Mouse (Mus musculus) midbrain, embryonic 11.5 days (tissue): ENCODE data around the gene Wdtc1. TPM values are rescaled to one million over a fixed set of nuclear protein-coding genes. Genes with fewer than 3 reads are reported as not detected.

Source experiments
- ATAC-seq: fragments of 200-750 bp; cut with Nextera tagmentation; 2 replicates; pipeline ENCODE4 v1.8.0; 2017; ENCODE audit warnings: moderate TSS enrichment, moderate library complexity; ENCODE audit not compliant: low FRiP score
- DNase-seq: peaks from one replicate; pipeline ENCODE4 v3.0.0; 2015; ENCODE audit warnings: low spot score; ENCODE audit errors: missing footprints
- H3K27ac ChIP-seq: fragments of 300-500 bp; sonication (generic); 2 replicates; pipeline ENCODE4 v1.5.1; 2014; ENCODE audit warnings: low read depth, low read length
- H3K27me3 ChIP-seq: fragments of 300-500 bp; sonication (generic); 2 replicates; pipeline ENCODE4 v1.6.1; 2014; ENCODE audit warnings: mild to moderate bottlenecking, low read length, moderate library complexity, mixed read lengths; ENCODE audit not compliant: control insufficient read depth, insufficient read depth
- H3K36me3 ChIP-seq: fragments of 300-500 bp; sonication (generic); 2 replicates; pipeline ENCODE4 v1.6.1; 2014; ENCODE audit warnings: mild to moderate bottlenecking, low read length, moderate library complexity, mixed read lengths; ENCODE audit not compliant: control insufficient read depth, insufficient read depth
- H3K4me1 ChIP-seq: fragments of 300-500 bp; sonication (generic); 2 replicates; pipeline ENCODE4 v1.6.1; 2014; ENCODE audit warnings: low read length; ENCODE audit not compliant: control insufficient read depth, insufficient read depth
- H3K4me2 ChIP-seq: fragments of 300-500 bp; sonication (generic); 2 replicates; pipeline ENCODE4 v1.6.1; 2014; ENCODE audit warnings: mild to moderate bottlenecking, moderate library complexity
- H3K4me3 ChIP-seq: fragments of 300-500 bp; sonication (generic); 2 replicates; pipeline ENCODE4 v1.5.1; 2014; ENCODE audit warnings: low read depth, low read length
- H3K9ac ChIP-seq: fragments of 300-500 bp; sonication (generic); 2 replicates; pipeline ENCODE4 v1.6.1; 2014; ENCODE audit warnings: low read length
- H3K9me3 ChIP-seq: fragments of 300-500 bp; sonication (generic); 2 replicates; pipeline ENCODE4 v1.6.1; 2016; ENCODE audit warnings: low read length; ENCODE audit not compliant: control insufficient read depth
- WGBS: fragments of 180-500 bp; shearing (Covaris S2); extraction: QIAGEN DNeasy Blood & Tissue Kit; methylation state at CpG from one replicate; pipeline ENCODE4 v1.1.7; 2014; 5-methylcytosine and 5-hydroxymethylcytosine counted together
- polyA plus RNA-seq: library from polyadenylated mRNA; unstranded; fragments of >200 nt; fragmentation: Nextera tagmentation; extraction: Ambion mirVana; gene quantifications from 2 replicates; pipeline ENCODE4 v1.2.1, GENCODE M21; 2014

The Wdtc1 gene
- polyA plus RNA-seq, 1 experiment from 2014 or later = 22.2 TPM

DNA sequence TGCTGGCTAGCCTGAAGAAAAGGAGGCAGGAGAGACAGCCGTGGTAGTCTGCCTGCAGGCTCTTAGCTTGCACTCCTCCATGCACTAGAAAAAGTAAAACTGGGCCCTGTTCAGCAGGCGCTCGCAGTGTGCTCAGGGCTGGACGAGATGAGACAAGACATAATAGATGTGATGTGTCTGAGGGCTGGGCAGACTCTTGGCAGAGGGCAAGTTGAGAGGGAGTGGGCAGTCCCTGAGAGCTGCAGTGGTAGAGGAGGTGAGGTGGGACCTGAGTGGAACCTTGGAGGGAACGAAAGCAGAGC lies 25.7 kb upstream of the Wdtc1 start:
- H3K4me1 ChIP-seq = peaks cover 24% of the 10 kb centered on the region
- no peaks in the 10 kb centered on the region for H3K36me3 ChIP-seq
- 35% methylated on average over 5 of the region's 5 CpGs for WGBS
- no peaks in the 10 kb centered on the region for H3K27me3 ChIP-seq
- ATAC-seq (no peak), DNase-seq (no peak)
- no peak overlapping the region for H3K4me3 ChIP-seq
- H3K27ac ChIP-seq = peak overlapping the region; percentile 20
- peak overlapping the region; percentile 18 for H3K9ac ChIP-seq
- H3K9me3 ChIP-seq = no peaks in the 10 kb centered on the region
- no peak overlapping the region for H3K4me2 ChIP-seq

DNA sequence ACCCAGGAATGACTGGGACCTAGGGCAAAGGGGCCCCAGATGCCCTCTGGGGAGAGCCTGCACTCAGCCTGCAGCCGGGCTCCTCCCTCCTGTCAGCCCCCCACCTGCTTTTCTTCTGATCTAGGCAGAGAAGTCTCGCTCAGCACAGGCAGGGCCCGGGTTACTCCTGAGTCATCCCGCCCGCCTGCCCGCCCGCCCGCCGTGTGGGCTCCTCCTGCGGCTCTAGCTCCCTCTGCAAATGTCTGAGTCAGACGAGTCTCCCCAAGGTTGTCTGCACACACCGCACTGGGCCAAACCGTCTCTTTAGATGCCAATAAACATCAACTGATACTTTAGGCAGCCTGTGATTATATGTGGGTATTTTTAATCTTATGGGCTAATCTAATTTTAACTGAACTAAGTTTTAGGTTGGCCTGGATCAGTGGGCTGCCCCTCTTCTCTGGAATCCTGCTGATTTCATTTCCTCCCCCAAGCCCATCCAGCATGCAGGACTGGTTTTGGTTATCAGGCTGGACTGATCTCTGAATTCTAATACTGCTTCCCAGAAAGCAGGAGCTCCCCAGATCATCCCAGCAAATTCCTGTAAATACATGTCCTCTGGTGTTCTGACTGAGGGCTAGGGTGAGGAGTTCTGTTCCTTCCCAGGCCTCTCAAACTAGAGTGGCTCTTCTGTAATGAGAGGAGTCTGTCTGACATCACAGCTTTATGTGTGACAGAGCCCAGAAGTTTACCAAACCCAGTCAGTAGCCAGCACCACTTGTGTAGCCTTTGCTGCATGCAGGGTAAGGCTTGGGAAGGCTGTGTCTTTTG lies 25.2 kb upstream of the Wdtc1 start:
- peak overlapping the region; percentile 27; the same call in 1 of the 2 replicates for H3K9ac ChIP-seq
- ATAC-seq (no peak; the same call in 1 of the 2 replicates), DNase-seq (peak; percentile 87)
- H3K4me3 ChIP-seq = no peak overlapping the region
- H3K9me3 ChIP-seq = no peaks in the 10 kb centered on the region
- peak overlapping the region; percentile 20 for H3K27ac ChIP-seq
- no peaks in the 10 kb centered on the region for H3K27me3 ChIP-seq
- 8% methylated on average over 13 of the region's 13 CpGs for WGBS
- no peak overlapping the region for H3K4me2 ChIP-seq
- no peaks in the 10 kb centered on the region for H3K36me3 ChIP-seq
- H3K4me1 ChIP-seq = peaks cover 28% of the 10 kb centered on the region

DNA sequence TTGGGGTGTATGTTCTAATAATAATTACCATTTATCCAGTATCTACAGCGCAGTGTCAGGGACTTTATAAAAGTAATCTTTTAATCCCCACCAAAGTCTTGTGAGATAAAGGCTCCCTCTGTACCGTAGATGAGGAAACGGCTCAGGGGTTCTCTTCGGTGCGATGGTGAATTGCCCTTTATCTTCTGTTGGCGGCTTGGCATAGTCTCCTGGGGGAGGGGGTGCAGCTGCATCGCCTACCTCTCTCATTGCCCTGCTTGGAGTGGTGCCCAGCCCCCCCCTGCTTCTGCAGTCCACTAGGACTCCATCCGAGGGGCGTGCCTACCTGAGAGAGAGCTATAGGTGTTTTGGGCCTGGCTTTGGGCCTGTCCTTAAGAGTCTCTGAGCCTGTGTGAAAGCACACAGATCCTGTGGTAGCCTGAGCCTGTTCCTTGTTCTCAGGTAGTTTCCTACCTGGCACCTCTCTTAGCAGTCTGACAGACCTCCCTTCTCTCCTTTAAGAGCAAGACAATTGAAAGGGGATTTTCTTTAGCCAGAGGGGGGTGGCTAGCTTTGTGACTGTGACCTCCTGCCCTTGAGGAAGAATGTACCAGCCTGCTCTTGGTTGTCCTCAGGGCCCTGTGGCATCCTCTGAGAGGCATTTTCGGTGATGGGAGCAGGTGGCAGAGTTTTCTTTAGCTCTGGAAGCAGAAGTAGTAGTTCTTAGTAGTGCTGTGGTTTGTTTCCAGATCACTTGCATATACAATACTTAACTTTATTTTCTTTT lies 22.7 kb upstream of the Wdtc1 start:
- ATAC-seq (no peak), DNase-seq (peak; percentile 83)
- no peak overlapping the region for H3K9ac ChIP-seq
- H3K9me3 ChIP-seq = no peaks in the 10 kb centered on the region
- WGBS = 61% methylated on average over 10 of the region's 10 CpGs
- peaks cover 45% of the 10 kb centered on the region for H3K4me1 ChIP-seq
- no peak overlapping the region for H3K4me3 ChIP-seq
- no peaks in the 10 kb centered on the region for H3K36me3 ChIP-seq
- H3K4me2 ChIP-seq = no peak overlapping the region
- H3K27me3 ChIP-seq = no peaks in the 10 kb centered on the region
- no peak overlapping the region for H3K27ac ChIP-seq

DNA sequence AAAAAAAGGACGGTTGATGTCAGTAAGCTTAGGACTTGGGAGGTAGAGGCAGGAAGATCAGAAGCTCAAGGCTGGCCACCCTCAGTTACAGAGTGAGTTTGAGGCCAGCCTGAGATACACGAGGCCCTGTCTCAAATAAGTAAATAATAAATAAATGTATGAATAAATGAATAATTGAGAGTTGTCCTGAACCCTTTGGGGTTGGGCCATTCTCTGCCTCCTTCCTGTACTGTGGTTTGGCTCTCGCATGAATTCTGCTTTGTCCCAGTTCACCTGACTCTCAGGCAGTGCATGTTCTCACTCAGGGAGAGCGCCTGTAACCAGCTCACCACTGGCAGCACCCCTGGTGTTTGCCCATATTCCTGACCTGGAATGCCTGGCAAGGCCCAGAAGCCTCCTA lies 20.7 kb upstream of the Wdtc1 start:
- Histone ChIP-seq H3K4me2 (no peak overlapping the region), H3K9ac (no peak overlapping the region), H3K27ac (no peak overlapping the region), H3K4me3 (no peak overlapping the region), H3K4me1 (peaks cover 49% of the 10 kb centered on the region), H3K27me3 (no peaks in the 10 kb centered on the region), H3K9me3 (no peaks in the 10 kb centered on the region), H3K36me3 (no peaks in the 10 kb centered on the region)
- WGBS = 85% methylated on average over 4 of the region's 4 CpGs
- DNase-seq = no peak
- no peak for ATAC-seq

DNA sequence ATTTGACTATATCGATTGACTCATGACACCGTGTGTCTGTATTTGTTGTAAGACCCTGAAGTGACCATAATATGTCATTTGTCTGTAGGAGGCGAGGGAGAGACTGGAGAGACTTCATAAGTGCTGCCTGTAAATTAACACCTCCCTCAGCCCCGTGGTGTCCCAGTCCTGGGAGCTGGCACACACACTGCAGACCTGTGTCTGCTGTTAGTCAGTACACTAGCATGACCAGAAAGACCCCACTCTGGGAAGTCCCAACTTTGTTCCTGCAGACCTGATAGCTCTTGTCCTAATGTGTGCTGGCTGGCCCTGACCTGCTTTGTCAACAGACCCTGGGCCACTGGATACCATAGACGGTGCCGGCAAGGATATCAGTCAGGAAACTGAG lies 19.0 kb upstream of the Wdtc1 start:
- peaks cover 38% of the 10 kb centered on the region for H3K4me1 ChIP-seq
- H3K27me3 ChIP-seq = no peaks in the 10 kb centered on the region
- peak; percentile 75 for DNase-seq
- no peak for ATAC-seq
- H3K27ac ChIP-seq = no peak overlapping the region
- no peaks in the 10 kb centered on the region for H3K9me3 ChIP-seq
- H3K36me3 ChIP-seq = no peaks in the 10 kb centered on the region
- no peak overlapping the region for H3K4me3 ChIP-seq
- H3K9ac ChIP-seq = no peak overlapping the region
- H3K4me2 ChIP-seq = peak overlapping the region; percentile 82; the same call in 1 of the 2 replicates
- WGBS = 87% methylated on average over 6 of the region's 6 CpGs

DNA sequence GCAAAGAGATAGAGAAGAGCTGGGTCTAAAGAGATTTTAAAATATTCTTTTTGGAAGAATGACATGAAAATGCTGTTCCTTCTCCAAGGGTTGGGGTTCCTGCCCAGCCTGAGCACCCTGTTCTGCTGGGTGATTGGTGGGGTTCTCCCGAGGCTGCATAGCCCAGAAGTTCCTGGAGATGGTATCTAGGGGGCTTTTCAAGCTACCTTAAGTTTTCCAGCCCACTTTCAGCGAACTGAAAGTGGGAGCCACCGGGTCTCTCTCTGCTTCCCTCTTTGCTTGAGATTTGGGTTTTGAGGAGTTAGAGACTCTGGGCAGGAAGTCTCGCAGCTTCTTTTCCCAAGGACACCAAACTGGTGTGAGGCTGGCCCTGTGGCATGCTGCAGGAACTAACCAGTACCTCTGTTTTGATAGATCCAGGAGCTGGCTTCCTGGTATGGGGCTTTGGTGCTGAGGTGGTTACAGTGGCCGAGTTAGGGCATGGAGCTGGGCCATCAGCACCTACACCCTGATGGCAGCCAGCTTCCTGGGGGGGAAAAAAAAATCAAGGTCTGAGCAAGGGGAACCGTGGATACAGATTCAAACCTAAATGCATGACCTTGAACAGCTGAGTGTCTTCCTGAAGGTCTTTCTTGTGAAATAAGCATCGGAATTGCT lies 18.5 kb upstream of the Wdtc1 start:
- ATAC-seq (no peak), DNase-seq (peak; percentile 83)
- H3K27me3 ChIP-seq = no peaks in the 10 kb centered on the region
- 88% methylated on average over 7 of the region's 7 CpGs for WGBS
- H3K9ac ChIP-seq = peak overlapping the region; percentile 0; the same call in 1 of the 2 replicates
- H3K36me3 ChIP-seq = no peaks in the 10 kb centered on the region
- H3K4me2 ChIP-seq = peak overlapping the region; percentile 82
- H3K4me3 ChIP-seq = no peak overlapping the region; the same call in 1 of the 2 replicates
- peaks cover 38% of the 10 kb centered on the region for H3K4me1 ChIP-seq
- H3K9me3 ChIP-seq = no peaks in the 10 kb centered on the region
- H3K27ac ChIP-seq = no peak overlapping the region

DNA sequence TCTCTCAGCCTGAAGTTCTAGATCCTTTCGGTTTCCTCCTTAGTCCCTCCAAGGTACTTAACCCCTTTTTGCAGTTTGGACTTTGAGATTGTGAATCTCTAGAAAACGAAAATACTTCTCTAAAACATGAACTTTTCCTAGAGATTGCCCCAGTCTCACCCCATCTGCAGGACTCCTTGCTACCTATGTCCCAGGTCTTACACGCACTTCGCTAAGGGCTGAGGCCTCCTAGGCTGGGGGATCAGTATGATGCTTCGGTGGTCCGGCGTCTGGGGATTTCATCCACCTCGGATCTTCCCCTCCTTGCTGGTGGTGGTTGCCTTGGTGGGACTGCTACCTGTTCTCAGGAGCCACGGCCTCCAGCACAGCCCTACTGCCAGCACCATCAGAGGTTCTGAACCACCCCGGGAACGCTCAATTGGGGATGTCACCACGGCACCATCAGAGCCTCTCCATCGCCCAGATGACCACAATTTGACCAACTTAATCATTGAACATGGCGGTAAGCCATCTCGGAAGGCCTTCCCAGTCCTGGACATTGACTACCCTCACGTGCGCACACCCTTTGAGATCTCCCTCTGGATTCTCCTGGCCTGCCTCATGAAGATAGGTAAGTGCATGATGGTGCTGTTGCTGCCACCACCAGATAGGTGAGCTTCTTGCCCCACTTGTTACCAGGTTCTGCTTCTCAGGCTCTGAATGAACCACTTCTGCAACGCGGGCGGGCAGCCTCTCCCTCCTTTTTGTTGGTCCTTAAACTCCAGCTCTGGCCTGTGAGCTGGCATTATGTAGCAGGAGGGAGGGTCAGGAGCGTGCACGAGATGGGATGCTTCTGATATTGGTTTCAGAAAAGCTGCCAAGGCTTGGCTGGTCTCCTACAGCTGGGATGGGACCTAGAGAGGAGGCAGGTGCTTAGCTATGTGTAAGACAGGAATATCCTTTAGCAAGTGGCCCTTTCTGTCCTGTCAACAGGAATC lies 17.3 kb upstream of the Wdtc1 start:
- Histone ChIP-seq H3K27ac (no peak overlapping the region), H3K4me2 (peak overlapping the region; percentile 82), H3K4me3 (peak overlapping the region; percentile 88), H3K4me1 (peaks cover 31% of the 10 kb centered on the region), H3K27me3 (no peaks in the 10 kb centered on the region), H3K9me3 (no peaks in the 10 kb centered on the region), H3K36me3 (no peaks in the 10 kb centered on the region), H3K9ac (peak overlapping the region; percentile 96)
- DNase-seq = peak; percentile 86
- WGBS = 73% methylated on average over 22 of the region's 22 CpGs
- no peak for ATAC-seq

DNA sequence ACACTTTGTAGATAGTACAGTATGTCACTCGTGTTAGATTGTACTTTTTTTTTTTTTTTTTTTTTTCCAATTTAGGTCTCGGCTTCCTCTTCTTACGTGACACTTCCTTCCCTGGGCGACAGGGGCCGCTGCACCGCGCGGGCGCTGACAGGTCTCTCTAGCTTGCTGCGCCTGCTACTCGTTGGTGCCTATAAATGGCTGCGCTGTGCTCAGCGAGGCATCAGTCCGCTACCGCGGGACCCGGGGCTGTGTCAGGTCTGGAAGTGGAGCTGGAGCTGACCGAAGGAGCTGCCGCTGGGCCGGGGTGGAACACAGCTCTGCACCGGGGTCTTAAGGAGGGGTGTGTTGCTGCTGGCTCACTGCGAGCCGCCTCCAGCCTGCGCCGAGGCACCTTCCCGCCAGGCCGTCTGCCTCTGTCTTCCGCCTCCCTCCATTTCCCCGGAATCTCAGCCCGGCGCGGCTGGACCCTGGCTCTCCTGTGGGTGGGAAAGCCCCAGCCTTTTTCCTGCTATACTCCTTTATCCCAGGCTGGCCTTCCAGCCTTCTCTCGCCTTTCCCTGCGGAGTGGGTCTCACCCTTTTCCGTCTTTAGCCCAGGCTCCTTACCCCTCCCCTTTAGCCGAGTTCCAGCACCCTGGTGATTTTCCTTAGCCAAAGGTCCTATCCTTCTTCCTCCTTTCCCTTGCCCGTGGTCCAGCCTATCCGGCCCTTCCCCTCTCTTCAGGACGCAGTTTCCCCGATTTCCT lies 16.4 kb upstream of the Wdtc1 start, which contains the start of gene Slc9a1:
Gene Slc9a1 (plus strand): TSS at position 154 of the 745 bp plus-strand sequence.
- Histone ChIP-seq H3K4me2 (peak within 1 kb of the TSS; percentile 82), H3K9me3 (no peaks in the 10 kb centered on the region), H3K4me3 (peak within 1 kb of the TSS; percentile 88), H3K27me3 (no peaks in the 10 kb centered on the region), H3K36me3 (no peaks in the 10 kb centered on the region), H3K27ac (peak within 1 kb of the TSS; percentile 52), H3K4me1 (peaks cover 30% of the 10 kb centered on the region), H3K9ac (peak within 1 kb of the TSS; percentile 96)
- WGBS = under 1% methylated on average over 40 of the region's 40 CpGs
- ATAC-seq = peak; percentile 96
- DNase-seq = peak; percentile 99
